Mouse (Mus musculus) hindbrain, embryonic 10.5 days (tissue): ENCODE results near the gene Dmwd. TPM values are rescaled to one million over a fixed set of nuclear protein-coding genes. Genes with fewer than 3 reads are reported as not detected.
A peak's percentile ranks its signal among the peaks of the same experiment; 100 is the strongest.

Experiments
- DNase-seq: peaks from one replicate; pipeline ENCODE4 v3.0.0-alpha.2; 2017; ENCODE audit warnings: low spot score
- H3K27ac ChIP-seq: fragments of 300-500 bp; sonication (generic); 2 replicates; pipeline ENCODE4 v1.5.1; 2016; ENCODE audit warnings: mild to moderate bottlenecking, moderate library complexity
- H3K27me3 ChIP-seq: fragments of 300-500 bp; sonication (generic); 2 replicates; pipeline ENCODE4 v1.6.1; 2016; ENCODE audit warnings: mild to moderate bottlenecking; ENCODE audit not compliant: poor library complexity, insufficient read depth, severe bottlenecking
- H3K36me3 ChIP-seq: fragments of 300-500 bp; sonication (generic); 2 replicates; pipeline ENCODE4 v1.6.1; 2016; ENCODE audit warnings: mild to moderate bottlenecking, moderate library complexity
- H3K4me1 ChIP-seq: fragments of 300-500 bp; sonication (generic); replicated peaks from 2 replicates; pipeline ENCODE4 v1.6.1; 2016; ENCODE audit warnings: mild to moderate bottlenecking
- H3K4me3 ChIP-seq: fragments of 300-500 bp; sonication (generic); 2 replicates; pipeline ENCODE4 v1.5.1; 2016; ENCODE audit warnings: mild to moderate bottlenecking, moderate library complexity
- H3K9me3 ChIP-seq: fragments of 300-500 bp; sonication (generic); 2 replicates; pipeline ENCODE4 v1.6.1; 2016; ENCODE audit warnings: mild to moderate bottlenecking, moderate library complexity
- WGBS: fragments of 180-500 bp; shearing (Covaris S2); methylation state at CpG from one replicate; pipeline ENCODE4 v1.1.7; 2016; 5-methylcytosine and 5-hydroxymethylcytosine counted together
- polyA plus RNA-seq: library from polyadenylated mRNA; unstranded; fragments of >200 nt; fragmentation: Nextera tagmentation; extraction: Ambion mirVana; gene quantifications from 2 replicates; pipeline ENCODE4 v1.2.1, GENCODE M21; 2016

Gene Dmwd
- polyA plus RNA-seq, 1 experiment from 2014 or later = 20.7 TPM

DNA sequence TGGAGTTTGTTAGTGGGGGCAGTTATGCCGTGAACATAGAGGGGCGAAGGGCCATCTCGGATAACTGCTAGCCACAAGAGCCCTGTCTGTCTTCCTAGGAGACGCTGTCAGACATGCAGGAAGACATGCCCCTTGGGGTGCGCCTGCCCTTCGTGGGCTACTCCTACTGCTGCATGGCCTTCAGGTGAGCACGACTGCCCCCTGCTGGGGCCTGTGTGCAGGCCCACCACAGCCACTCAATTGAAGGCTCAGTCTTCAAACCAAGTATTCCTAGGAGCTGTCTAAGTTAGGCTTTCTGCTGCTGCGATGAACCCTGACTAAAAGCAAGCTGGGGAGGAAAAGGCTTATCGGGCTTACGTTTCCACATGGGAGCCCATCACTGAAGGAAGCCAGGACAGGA is 12.8 kb downstream of the Dmwd start:
- peak; percentile 68 for DNase-seq
- WGBS = 43% methylated on average over 10 of the region's 10 CpGs
- Histone ChIP-seq H3K9me3 (no peaks in the 10 kb centered on the region), H3K27me3 (peaks cover 37% of the 10 kb centered on the region), H3K4me3 (no peak overlapping the region), H3K36me3 (peaks cover 65% of the 10 kb centered on the region), H3K27ac (no peak overlapping the region), H3K4me1 (peaks cover 57% of the 10 kb centered on the region)

DNA sequence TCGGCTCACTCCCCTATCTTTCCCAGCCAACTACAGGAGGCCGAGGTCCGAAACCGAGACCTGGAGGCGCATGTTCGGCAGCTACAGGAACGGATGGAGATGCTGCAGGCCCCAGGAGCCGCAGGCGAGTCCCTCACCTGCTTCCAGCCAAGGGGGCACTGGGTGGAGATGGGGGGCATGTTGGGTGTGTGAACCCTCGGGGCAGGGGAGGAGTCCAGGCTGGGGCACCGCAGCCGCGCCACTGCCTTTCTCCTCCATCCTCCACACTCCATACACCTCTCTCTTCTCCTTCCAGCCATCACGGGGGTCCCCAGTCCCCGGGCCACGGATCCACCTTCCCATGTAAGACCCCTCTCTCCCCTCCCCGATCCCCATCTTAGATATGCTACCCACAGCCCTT is 15.9 kb downstream of the Dmwd start:
- H3K9me3 ChIP-seq = no peaks in the 10 kb centered on the region
- peak overlapping the region; percentile 79 for H3K4me3 ChIP-seq
- peaks cover 59% of the 10 kb centered on the region for H3K4me1 ChIP-seq
- no peak for DNase-seq
- H3K36me3 ChIP-seq = peaks cover 56% of the 10 kb centered on the region
- H3K27ac ChIP-seq = peak overlapping the region; percentile 98; the same call in 1 of the 2 replicates
- peaks cover 31% of the 10 kb centered on the region for H3K27me3 ChIP-seq
- 28% methylated on average over 16 of the region's 17 CpGs for WGBS

DNA sequence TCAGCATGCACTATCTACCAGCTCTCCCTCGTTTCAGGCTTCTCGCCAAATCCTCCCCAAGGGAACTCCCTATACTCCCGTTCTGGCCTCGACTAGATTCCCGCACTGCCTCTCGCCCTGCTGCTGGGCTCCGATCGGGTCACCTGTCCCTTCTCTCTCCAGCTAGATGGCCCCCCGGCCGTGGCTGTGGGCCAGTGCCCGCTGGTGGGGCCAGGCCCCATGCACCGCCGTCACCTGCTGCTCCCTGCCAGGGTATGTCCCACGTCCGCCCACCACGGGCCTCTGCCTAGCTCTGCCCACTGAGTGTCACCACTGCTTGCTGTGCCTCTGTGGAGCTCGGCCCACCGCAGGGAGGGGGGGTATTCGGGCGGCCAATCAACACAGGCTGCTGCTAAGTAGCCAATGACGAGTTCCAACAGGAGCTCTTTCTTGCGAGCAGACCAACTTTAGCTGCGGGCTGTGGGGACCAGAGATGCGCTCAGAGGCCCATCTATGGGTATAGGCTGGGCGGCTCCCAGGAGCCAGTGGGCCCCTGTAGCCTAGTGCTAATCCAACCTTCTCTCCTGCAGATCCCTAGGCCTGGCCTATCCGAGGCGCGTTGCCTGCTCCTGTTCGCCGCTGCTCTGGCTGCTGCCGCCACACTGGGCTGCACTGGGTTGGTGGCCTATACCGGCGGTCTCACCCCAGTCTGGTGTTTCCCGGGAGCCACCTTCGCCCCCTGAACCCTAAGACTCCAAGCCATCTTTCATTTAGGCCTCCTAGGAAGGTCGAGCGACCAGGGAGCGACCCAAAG is 16.6 kb downstream of the Dmwd start:
- peak; percentile 87 for DNase-seq
- 4% methylated on average over 38 of the region's 38 CpGs for WGBS
- peaks cover 56% of the 10 kb centered on the region for H3K36me3 ChIP-seq

DNA sequence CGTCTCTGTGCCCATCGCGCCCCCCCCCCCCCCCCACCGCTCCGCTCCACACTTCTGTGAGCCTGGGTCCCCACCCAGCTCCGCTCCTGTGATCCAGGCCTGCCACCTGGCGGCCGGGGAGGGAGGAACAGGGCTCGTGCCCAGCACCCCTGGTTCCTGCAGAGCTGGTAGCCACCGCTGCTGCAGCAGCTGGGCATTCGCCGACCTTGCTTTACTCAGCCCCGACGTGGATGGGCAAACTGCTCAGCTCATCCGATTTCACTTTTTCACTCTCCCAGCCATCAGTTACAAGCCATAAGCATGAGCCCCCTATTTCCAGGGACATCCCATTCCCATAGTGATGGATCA is 17.1 kb downstream of the Dmwd start:
- peaks cover 68% of the 10 kb centered on the region for H3K4me1 ChIP-seq
- H3K9me3 ChIP-seq = no peaks in the 10 kb centered on the region
- DNase-seq = peak; percentile 88
- H3K27me3 ChIP-seq = peaks cover 25% of the 10 kb centered on the region
- 0% methylated on average over 13 of the region's 15 CpGs for whole genome bisulfite sequencing
- H3K4me3 ChIP-seq = peak overlapping the region; percentile 79
- peak overlapping the region; percentile 98 for H3K27ac ChIP-seq
- peaks cover 56% of the 10 kb centered on the region for H3K36me3 ChIP-seq

More for the DNA sequence above, 16.6 kb downstream of the Dmwd start:
- H3K4me3 ChIP-seq = peak overlapping the region; percentile 79
- peaks cover 25% of the 10 kb centered on the region for H3K27me3 ChIP-seq
- peaks cover 66% of the 10 kb centered on the region for H3K4me1 ChIP-seq
- H3K27ac ChIP-seq = peak overlapping the region; percentile 98
- H3K9me3 ChIP-seq = no peaks in the 10 kb centered on the region

DNA sequence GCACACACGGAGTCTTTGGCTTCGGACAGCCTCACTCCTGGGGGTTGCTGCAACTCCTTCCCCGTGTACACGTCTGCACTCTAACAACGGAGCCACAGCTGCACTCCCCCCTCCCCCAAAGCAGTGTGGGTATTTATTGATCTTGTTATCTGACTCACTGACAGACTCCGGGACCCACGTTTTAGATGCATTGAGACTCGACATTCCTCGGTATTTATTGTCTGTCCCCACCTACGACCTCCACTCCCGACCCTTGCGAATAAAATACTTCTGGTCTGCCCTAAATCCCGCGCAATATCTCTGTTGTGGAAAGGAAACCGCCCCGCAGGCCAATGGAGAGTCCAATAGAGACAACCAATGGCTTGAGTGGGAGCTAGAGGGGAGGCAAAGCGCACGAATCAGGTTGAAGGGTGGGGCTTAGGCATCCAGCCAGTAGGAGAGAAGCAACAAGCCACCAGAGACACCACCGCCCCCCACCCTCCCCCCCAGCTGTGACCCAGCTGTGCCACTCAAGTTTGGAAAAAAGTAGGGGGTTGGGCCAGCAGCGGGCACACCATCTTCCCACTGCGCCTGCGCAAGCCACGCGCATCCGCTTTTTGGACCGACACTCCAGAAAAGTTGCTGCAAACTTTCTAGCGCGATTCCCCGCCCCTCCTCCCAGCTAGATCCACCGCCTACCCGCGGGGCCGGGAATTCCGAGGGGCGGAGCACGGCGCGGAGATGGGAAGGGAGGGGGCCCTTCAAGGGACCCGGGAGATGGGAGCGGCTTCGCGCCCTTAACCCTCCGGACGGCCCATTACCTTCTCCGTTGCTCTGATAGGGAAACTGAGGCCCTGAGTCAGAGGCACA is 17.7 kb downstream of the Dmwd start:
- H3K36me3 ChIP-seq = peaks cover 54% of the 10 kb centered on the region
- whole genome bisulfite sequencing = under 1% methylated on average over 45 of the region's 45 CpGs
- H3K27me3 ChIP-seq = peaks cover 25% of the 10 kb centered on the region
- DNase-seq = peak; percentile 99
- H3K4me3 ChIP-seq = peak overlapping the region; percentile 79
- H3K9me3 ChIP-seq = no peaks in the 10 kb centered on the region
- H3K27ac ChIP-seq = peak overlapping the region; percentile 98
- H3K4me1 ChIP-seq = peaks cover 68% of the 10 kb centered on the region

DNA sequence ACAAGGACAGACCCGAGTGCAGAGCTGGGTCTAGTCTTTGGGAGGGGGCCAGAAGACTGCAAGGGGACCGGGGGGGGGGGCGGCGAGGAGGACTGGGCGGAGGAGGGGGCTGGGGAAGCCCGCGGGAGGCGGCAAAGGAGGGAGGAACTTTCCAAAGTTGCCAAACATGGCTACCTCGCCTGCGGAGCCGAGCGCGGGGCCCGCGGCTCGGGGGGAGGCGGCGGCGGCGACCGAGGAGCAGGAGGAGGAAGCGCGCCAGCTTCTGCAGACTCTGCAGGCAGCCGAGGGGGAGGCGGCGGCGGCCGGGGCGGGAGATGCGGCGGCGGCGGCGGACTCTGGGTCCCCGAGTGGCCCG is 18.4 kb downstream of the Dmwd start, which contains the start of gene Six5:
Gene Six5 (plus strand): TSS at position 124 of the 355 bp plus-strand sequence.
- Histone ChIP-seq H3K9me3 (no peaks in the 10 kb centered on the region), H3K27ac (peak within 1 kb of the TSS; percentile 98), H3K36me3 (peaks cover 47% of the 10 kb centered on the region), H3K4me3 (peak within 1 kb of the TSS; percentile 79), H3K27me3 (peaks cover 25% of the 10 kb centered on the region), H3K4me1 (peaks cover 68% of the 10 kb centered on the region)
- WGBS = under 1% methylated on average over 30 of the region's 36 CpGs
- DNase-seq = no peak

DNA sequence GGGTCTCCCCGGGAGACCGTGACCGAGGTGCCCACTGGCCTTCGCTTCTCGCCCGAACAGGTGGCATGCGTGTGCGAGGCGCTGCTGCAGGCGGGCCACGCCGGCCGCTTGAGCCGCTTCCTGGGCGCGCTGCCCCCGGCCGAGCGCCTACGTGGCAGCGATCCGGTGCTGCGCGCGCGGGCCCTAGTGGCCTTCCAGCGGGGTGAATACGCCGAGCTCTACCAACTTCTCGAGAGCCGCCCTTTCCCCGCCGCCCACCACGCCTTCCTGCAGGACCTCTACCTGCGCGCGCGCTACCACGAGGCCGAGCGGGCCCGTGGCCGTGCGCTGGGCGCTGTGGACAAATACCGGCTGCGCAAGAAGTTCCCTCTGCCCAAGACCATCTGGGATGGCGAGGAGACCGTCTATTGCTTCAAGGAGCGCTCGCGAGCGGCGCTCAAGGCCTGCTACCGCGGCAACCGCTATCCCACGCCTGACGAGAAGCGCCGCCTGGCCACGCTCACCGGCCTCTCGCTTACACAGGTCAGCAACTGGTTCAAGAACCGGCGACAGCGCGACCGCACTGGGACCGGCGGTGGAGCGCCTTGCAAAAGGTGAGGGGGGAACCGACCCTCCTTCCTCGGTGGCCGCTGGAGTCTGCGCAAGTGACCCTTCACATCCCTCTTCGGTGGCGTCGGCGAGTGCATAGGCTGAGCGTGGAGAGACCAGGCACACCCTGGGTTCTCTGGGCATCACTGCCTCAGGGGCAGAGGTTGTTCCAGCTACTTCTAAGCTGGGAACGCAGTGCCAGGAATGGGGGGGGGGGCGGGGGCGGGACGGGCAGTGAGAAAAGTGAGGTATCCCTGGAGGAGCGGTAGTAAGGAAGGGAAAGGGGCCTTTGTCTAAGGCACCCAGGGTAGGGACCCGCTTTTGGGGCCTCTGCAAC is 19.1 kb downstream of the Dmwd start:
- H3K36me3 ChIP-seq = peaks cover 41% of the 10 kb centered on the region
- DNase-seq = peak; percentile 69
- peaks cover 68% of the 10 kb centered on the region for H3K4me1 ChIP-seq
- peak overlapping the region; percentile 98 for H3K27ac ChIP-seq
- H3K9me3 ChIP-seq = no peaks in the 10 kb centered on the region
- peak overlapping the region; percentile 79 for H3K4me3 ChIP-seq
- H3K27me3 ChIP-seq = peaks cover 24% of the 10 kb centered on the region
- WGBS = under 1% methylated on average over 87 of the region's 87 CpGs

DNA sequence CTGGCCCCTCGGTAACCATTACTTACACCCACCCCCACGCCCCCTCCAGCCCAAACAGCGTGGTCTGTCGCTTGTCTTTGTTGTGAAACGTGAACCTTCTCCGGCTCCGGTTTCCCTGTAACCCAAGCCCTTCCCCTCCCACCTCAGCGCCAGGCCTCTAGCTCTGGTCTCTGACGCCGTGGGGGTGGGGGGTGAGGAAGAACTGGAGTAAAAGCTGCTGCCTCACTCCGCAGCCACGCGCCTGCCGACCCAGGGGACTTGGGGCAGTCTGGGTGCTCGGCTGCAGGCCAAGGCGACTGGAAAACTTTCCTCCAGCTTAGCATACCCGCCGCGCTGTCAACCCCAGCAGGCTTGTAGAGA is 19.7 kb downstream of the Dmwd start:
- peak; percentile 83 for DNase-seq
- peak overlapping the region; percentile 79 for H3K4me3 ChIP-seq
- peak overlapping the region; percentile 98 for H3K27ac ChIP-seq
- under 1% methylated on average over 19 of the region's 19 CpGs for WGBS
- H3K4me1 ChIP-seq = peaks cover 68% of the 10 kb centered on the region
- peaks cover 34% of the 10 kb centered on the region for H3K36me3 ChIP-seq
- peaks cover 18% of the 10 kb centered on the region for H3K27me3 ChIP-seq
- no peaks in the 10 kb centered on the region for H3K9me3 ChIP-seq

DNA sequence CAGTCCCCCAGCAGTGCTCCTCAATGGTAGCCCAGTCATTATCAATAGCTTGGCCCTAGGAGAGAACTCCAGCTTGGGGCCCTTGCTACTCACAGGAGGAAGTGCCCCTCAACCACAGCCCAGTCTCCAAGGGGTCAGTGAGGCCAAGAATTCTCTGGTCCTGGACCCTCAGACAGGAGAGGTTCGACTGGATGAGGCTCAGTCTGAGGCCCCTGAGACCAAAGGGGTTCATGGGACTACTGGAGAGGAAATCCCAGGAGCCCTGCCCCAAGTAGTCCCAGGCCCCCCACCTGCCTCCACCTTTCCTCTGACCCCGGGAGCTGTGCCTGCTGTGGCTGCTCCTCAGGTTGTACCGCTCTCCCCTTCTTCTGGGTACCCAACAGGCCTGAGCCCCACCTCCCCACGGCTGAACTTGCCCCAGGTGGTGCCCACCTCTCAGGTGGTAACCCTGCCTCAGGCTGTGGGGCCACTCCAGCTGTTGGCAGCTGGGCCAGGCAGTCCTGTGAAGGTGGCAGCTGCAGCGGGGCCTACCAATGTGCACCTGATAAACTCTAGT is 20.5 kb downstream of the Dmwd start:
- peaks cover 27% of the 10 kb centered on the region for H3K36me3 ChIP-seq
- H3K4me3 ChIP-seq = peak overlapping the region; percentile 79
- H3K4me1 ChIP-seq = peaks cover 66% of the 10 kb centered on the region
- no peak for DNase-seq
- H3K27ac ChIP-seq = peak overlapping the region; percentile 98
- no peaks in the 10 kb centered on the region for H3K9me3 ChIP-seq
- H3K27me3 ChIP-seq = peaks cover 10% of the 10 kb centered on the region
- 54% methylated on average over 5 of the region's 5 CpGs for WGBS

DNA sequence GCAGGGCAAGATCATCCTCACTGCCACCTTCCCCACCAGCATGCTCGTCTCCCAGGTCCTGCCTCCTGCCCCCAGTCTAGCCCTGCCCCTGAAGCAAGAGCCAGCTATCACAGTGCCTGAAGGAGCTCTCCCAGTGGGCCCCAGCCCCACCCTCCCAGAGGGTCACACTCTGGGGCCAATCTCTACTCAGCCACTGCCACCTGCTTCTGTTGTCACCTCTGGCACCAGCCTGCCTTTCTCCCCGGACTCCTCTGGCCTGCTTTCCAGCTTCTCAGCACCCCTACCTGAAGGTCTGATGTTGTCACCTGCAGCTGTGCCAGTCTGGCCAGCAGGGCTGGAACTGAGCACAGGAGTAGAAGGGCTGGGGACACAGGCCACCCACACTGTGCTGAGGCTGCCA is 21.2 kb downstream of the Dmwd start:
- Histone ChIP-seq H3K9me3 (no peaks in the 10 kb centered on the region), H3K27me3 (peaks cover 3% of the 10 kb centered on the region), H3K4me1 (peaks cover 59% of the 10 kb centered on the region), H3K4me3 (peak overlapping the region; percentile 79), H3K36me3 (peaks cover 21% of the 10 kb centered on the region), H3K27ac (no peak overlapping the region)
- 75% methylated on average over 2 of the region's 2 CpGs for WGBS
- DNase-seq = no peak

DNA sequence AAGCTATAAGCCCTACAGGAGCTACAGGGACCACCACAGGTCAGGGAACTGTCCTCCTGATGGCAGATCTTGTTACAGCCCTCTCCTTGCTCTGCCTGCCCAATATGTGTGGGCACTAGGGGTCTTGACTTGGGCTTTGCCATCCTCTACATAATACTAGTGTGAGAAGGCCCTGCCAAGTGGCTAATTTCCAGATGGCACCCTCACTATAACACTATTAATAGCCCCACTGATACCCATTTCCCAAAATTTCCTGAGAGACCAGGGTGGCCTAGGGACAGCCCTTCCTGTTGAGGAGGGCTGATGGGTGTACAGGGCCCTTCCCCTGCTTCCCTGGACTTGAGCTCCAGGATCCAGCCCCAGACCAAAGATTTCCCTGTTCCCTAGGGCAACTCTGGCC is 21.8 kb downstream of the Dmwd start:
- peaks cover 21% of the 10 kb centered on the region for H3K36me3 ChIP-seq
- no peaks in the 10 kb centered on the region for H3K9me3 ChIP-seq
- H3K27ac ChIP-seq = no peak overlapping the region
- no peaks in the 10 kb centered on the region for H3K27me3 ChIP-seq
- H3K4me1 ChIP-seq = peaks cover 52% of the 10 kb centered on the region
- H3K4me3 ChIP-seq = no peak overlapping the region
- DNase-seq = no peak

DNA sequence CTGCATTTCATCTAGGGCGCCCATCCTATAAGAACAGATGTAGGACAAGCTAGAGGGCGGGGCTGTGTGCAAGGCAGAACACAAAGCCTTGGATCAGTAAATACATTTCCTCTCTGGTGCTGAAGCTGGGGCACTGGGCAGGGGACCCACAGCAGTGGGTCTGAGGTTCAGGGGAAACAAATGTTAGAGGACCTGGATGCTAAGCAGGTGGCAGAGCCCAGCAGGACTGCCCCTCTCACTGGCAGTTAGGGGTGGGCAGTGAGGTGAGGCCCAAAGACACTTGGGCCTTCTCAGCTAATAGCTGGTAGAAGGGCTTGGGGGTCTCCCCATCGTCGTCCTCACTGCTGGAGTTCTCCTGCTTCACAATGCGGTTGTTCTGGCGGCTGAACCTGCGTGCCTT is 22.8 kb downstream of the Dmwd start:
- Histone ChIP-seq H3K4me1 (peaks cover 43% of the 10 kb centered on the region), H3K4me3 (no peak overlapping the region), H3K36me3 (peaks cover 21% of the 10 kb centered on the region), H3K27me3 (no peaks in the 10 kb centered on the region), H3K9me3 (no peaks in the 10 kb centered on the region), H3K27ac (no peak overlapping the region)
- DNase-seq = no peak
- 60% methylated on average over 7 of the region's 7 CpGs for WGBS
